Mouse (Mus musculus) liver, embryonic 14.5 days (tissue): ENCODE measurements around the gene Atad2b. TPM values are rescaled to one million over a fixed set of nuclear protein-coding genes. Genes with fewer than 3 reads are reported as not detected.

Source experiments
- ATAC-seq: fragments of 200-750 bp; cut with Nextera tagmentation; 2 replicates; pipeline ENCODE4 v1.8.0; 2017; ENCODE audit warnings: moderate number of reproducible peaks, mild to moderate bottlenecking, moderate library complexity; ENCODE audit not compliant: insufficient read depth
- DNase-seq, 3 experiments: peaks; one replicate each; pipeline ENCODE4 v3.0.0-alpha.2; 2012 to 2013; ENCODE audit warnings: low read depth in 3 of 3, low spot score in 3 of 3
- H3K27ac ChIP-seq: fragments of 300-500 bp; sonication (generic); 2 replicates; pipeline ENCODE4 v1.5.1; 2014; ENCODE audit warnings: moderate library complexity, mild to moderate bottlenecking, control low read depth, inconsistent platforms
- H3K27me3 ChIP-seq: fragments of 300-500 bp; sonication (generic); 2 replicates; pipeline ENCODE4 v1.6.1; 2014; ENCODE audit warnings: mild to moderate bottlenecking, low read length, moderate library complexity; ENCODE audit not compliant: control insufficient read depth, insufficient read depth
- H3K36me3 ChIP-seq: fragments of 300-500 bp; sonication (generic); replicated peaks from 2 replicates; pipeline ENCODE4 v1.6.1; 2014; ENCODE audit warnings: low read depth; ENCODE audit not compliant: control insufficient read depth, insufficient read depth
- H3K4me1 ChIP-seq, 2 experiments: fragments of 200-500 bp in 1 of 2; fragments of 300-500 bp in 1 of 2; sonication (generic) in 1 of 2; replicated peaks; 2 replicates each; pipeline ENCODE4 v1.6.1; 2012 to 2014; ENCODE audit warnings: antibody characterized with exemption in 1 of 2, inconsistent platforms in 1 of 2, low read length in 1 of 2; ENCODE audit not compliant: control insufficient read depth in 2 of 2, insufficient read depth in 2 of 2
- H3K4me2 ChIP-seq: fragments of 300-500 bp; sonication (generic); 2 replicates; pipeline ENCODE4 v1.6.1; 2014; ENCODE audit warnings: low read depth, mild to moderate bottlenecking, control low read depth, moderate library complexity
- H3K4me3 ChIP-seq, 2 experiments: fragments of 200-500 bp in 1 of 2; fragments of 300-500 bp in 1 of 2; sonication (generic) in 1 of 2; 2 replicates each; pipeline ENCODE4 v1.5.1; 2012 to 2014; ENCODE audit warnings: low read depth in 2 of 2, low read length in 2 of 2, mild to moderate bottlenecking in 2 of 2, control low read depth in 1 of 2, inconsistent platforms in 1 of 2, moderate library complexity in 1 of 2; ENCODE audit not compliant: insufficient read depth in 1 of 2
- H3K9ac ChIP-seq: fragments of 300-500 bp; sonication (generic); replicated peaks from 2 replicates; pipeline ENCODE4 v1.6.1; 2014; ENCODE audit warnings: mild to moderate bottlenecking, control low read depth, moderate library complexity
- H3K9me3 ChIP-seq: fragments of 300-500 bp; sonication (generic); 2 replicates; pipeline ENCODE4 v1.6.1; 2016; ENCODE audit warnings: low read length, mixed read lengths; ENCODE audit not compliant: control insufficient read depth
- CTCF ChIP-seq: IDR thresholded peaks from 2 replicates; pipeline ENCODE4 v1.5.1; 2016; ENCODE audit warnings: antibody characterized with exemption, low read depth, control low read depth
- EP300 ChIP-seq: IDR thresholded peaks from 2 replicates; pipeline ENCODE4 v1.6.1; 2016; ENCODE audit warnings: antibody characterized with exemption, low read depth
- WGBS: fragments of 180-500 bp; shearing (Covaris S2); extraction: QIAGEN DNeasy Blood & Tissue Kit; methylation state at CpG from one replicate; pipeline ENCODE4 v1.1.7; 2014; ENCODE audit not compliant: insufficient replicate concordance; 5-methylcytosine and 5-hydroxymethylcytosine counted together
- polyA plus RNA-seq, 2 experiments: library from polyadenylated mRNA; depleted of rRNA in 1 of 2; stranded (reverse) in 1 of 2; unstranded in 1 of 2; fragments of >200 nt; fragmentation: Nextera tagmentation in 1 of 2; extraction: Ambion mirVana in 1 of 2; gene quantifications; 2 replicates each; pipeline versions ENCODE4 v1.2.1 to v1.2.3; 2012 to 2014

The Atad2b gene
- polyA plus RNA-seq, 2 experiments, result 6.6 to 7.0 TPM

DNA sequence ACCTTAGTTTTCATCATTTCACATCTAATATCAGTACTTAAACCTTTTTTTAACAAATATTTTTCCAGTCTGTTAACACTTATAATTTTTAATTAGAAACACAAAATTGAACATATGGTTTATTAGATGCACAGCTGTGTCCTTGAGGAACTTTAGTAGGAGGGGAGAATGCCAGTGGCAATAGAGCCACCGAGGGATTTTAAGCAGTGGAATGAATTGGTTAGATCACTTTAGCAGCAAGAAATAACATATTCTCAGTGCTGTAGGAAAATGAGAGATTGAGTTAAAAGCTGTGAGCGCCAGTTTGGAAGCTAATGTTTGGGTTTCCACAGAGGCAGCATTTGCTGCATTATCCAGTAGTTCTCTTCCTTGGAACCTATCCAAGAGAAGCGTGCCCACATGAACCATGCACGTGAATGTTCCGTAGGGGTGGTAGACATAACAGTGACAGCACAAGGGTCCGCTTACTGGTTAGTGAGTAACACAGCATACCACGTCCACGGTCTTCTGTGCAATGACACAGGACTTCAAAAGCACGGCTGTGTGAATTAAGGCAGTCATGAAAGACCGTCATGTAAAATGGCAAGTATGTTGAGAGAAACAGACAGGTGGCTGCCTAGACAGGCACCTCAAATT lies 108.2 kb downstream of the Atad2b start:
- no peak overlapping the region for H3K27ac ChIP-seq
- H3K9ac ChIP-seq, result no peak overlapping the region
- H3K27me3 ChIP-seq, result no peaks in the 10 kb centered on the region
- H3K4me3 ChIP-seq, result no peak overlapping the region
- TF ChIP-seq CTCF (no peak), EP300 (no peak)
- no peak overlapping the region for H3K4me2 ChIP-seq
- 89% methylated on average over 10 of the region's 10 CpGs for WGBS
- H3K9me3 ChIP-seq, result no peaks in the 10 kb centered on the region
- H3K36me3 ChIP-seq, result peaks cover 9% of the 10 kb centered on the region
- DNase-seq (no peak), ATAC-seq (no peak)
- no peaks in the 10 kb centered on the region for H3K4me1 ChIP-seq

DNA sequence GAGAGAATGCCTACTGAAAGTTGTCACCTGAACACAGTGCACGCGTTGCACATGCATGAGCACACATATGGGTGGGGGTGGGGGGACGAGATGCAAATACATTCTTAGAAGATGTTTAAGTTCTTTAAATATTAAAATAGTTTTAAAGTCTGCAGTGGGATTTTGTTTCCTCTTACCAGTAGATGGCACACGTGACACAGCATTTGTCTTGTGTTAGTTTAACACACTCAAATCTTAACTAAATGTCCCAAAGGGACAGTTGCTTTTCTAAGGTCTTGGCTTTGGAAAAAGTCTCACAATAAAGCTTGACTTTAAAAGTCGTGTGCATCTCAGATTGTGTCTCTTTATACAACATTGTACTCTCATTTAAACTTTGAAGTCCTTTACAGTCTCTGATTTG lies 111.9 kb downstream of the Atad2b start:
- Histone ChIP-seq H3K27ac (no peak overlapping the region), H3K4me2 (no peak overlapping the region), H3K36me3 (peaks cover 19% of the 10 kb centered on the region), H3K9me3 (no peaks in the 10 kb centered on the region), H3K27me3 (no peaks in the 10 kb centered on the region), H3K9ac (no peak overlapping the region), H3K4me3 (no peak overlapping the region), H3K4me1 (no peaks in the 10 kb centered on the region)
- TF ChIP-seq EP300 (no peak), CTCF (no peak)
- no peak for DNase-seq
- no peak for ATAC-seq
- WGBS, result 82% methylated on average over 5 of the region's 5 CpGs

DNA sequence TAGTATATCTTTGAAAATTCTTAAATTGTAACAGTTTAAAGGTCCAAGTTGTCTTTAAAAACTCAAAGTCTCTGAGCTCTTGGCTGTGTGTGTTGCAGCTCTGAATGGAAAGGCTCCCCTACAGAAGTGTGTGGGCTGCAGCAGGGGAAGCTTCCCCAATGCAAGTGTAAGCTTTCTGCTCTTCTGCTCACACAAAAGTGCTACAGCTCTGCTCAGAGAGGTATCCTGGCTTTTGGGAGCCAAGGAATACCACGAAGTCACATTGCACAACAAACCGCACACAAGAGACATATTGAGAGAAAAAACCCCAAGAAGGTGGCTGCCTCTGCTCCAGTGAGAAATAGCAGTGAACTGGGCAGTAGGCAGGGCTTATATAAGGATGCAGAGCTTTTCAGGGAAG lies 120.9 kb downstream of the Atad2b start:
- H3K27ac ChIP-seq, result no peak overlapping the region
- H3K9ac ChIP-seq, result no peak overlapping the region
- DNase-seq, result no peak
- no peaks in the 10 kb centered on the region for H3K4me1 ChIP-seq
- no peak for ATAC-seq
- no peak for TF ChIP-seq EP300
- no peak for TF ChIP-seq CTCF
- no peak overlapping the region for H3K4me2 ChIP-seq
- H3K9me3 ChIP-seq, result no peaks in the 10 kb centered on the region
- peaks cover 14% of the 10 kb centered on the region for H3K36me3 ChIP-seq
- WGBS, result 92% methylated on average over 2 of the region's 2 CpGs
- H3K4me3 ChIP-seq, result no peak overlapping the region
- H3K27me3 ChIP-seq, result no peaks in the 10 kb centered on the region

DNA sequence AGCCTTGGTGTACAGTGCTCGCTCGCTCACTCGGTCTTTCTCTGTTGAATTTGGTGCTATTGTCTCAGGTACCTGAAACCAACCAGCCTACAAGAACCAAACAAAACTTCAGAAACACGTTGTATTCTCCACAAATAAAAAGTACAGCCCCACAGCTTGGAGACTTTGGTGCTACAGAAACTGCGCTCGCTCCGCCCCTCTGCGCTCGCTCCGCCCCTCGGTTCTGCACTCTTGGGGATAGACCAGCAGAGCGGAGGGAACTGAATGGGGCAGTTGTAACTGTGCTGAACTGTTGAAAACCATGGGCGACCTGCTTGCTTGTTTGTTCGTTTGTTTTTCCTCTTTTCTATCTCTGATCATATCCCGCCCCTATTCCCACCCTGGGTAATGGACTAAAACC lies 127.0 kb downstream of the Atad2b start:
- Histone ChIP-seq H3K27me3 (no peaks in the 10 kb centered on the region), H3K4me2 (no peak overlapping the region), H3K4me1 (no peaks in the 10 kb centered on the region), H3K27ac (no peak overlapping the region), H3K9me3 (no peaks in the 10 kb centered on the region), H3K9ac (no peak overlapping the region), H3K4me3 (no peak overlapping the region), H3K36me3 (no peaks in the 10 kb centered on the region; the same call in 1 of the 2 replicates)
- no peak for TF ChIP-seq EP300
- no peak for TF ChIP-seq CTCF
- ATAC-seq (no peak), DNase-seq (no peak)
- 90% methylated on average over 15 of the region's 15 CpGs for WGBS

DNA sequence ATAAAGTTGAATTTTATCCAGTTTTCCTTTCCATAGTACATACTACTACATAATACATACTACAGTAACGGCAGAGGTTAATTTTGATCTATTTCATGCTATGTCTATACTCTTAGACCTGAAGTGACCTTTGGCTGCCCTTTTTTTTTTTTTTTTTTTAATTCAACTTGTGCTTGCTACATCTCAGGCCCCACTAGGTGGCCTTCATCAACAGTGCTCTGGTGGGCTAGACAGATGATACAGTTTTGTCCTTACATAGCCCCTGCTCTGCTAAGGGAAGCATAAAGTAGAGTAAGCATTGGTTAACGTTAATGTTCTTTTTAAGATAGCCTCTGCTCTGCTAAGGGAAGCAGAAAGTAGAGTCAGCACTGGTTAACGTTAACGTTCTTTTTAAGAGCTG lies 131.0 kb downstream of the Atad2b start:
- Histone ChIP-seq H3K9me3 (peaks cover 12% of the 10 kb centered on the region), H3K4me2 (no peak overlapping the region), H3K27ac (no peak overlapping the region), H3K36me3 (no peaks in the 10 kb centered on the region; the same call in 1 of the 2 replicates), H3K9ac (no peak overlapping the region), H3K27me3 (no peaks in the 10 kb centered on the region), H3K4me1 (no peaks in the 10 kb centered on the region), H3K4me3 (no peak overlapping the region)
- no peak for ATAC-seq
- no peak for DNase-seq
- no peak for TF ChIP-seq CTCF
- no peak for TF ChIP-seq EP300
- 90% methylated on average over 4 of the region's 4 CpGs for WGBS
